Mouse (Mus musculus): ENCODE measurements around the gene Fra10ac1. TPM values are rescaled to one million over a fixed set of nuclear protein-coding genes. Genes with fewer than 3 reads are reported as not detected.

Gene Fra10ac1
- polyA plus RNA-seq, 1 experiment from 2014 or later, result 37.6 TPM

DNA sequence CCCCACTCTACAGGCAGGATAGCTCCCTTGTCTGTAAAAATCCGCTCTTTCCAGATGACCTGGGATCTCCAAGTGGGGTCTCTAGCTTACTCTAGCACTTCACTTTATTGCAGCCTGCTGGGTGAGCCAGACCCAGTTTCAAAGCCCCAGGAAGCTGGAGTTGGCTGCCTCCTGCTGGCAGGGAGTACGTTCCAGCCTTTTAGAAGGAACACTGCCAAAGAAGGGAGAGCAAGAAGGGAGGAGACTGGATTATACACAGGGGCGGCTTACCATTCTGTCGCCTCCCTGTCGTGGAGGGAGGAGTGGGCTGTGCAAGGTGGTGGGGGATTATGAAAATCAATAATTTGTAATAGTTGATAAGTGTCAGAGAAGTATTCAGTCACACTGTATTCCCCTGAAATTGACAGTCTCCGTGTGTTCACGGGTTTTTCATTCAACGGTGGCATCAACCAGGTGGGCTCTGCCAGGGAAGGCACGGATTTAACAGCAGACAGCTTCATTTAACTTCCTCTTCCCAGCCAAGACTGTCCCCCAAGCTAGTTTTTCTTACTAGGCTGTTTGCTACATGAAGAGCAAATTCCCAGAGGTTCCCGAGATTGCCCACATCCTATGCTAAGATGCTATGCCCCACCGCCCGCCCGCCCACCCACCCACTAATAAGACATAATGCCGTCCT lies 40.0 kb upstream of the Fra10ac1 start:
- Histone ChIP-seq H3K4me1 (replicated peaks; ENCODE audit: insufficient read depth, low read length) (no peaks in the 10 kb centered on the region), H3K4me2 (ENCODE audit: low read length) (peak overlapping the region; percentile 25), H3K36me3 (ENCODE audit: insufficient read depth, low read length) (no peaks in the 10 kb centered on the region), H3K4me3 (replicated peaks; ENCODE audit: low read depth, low read length) (no peak overlapping the region), H3K27me3 (ENCODE audit: insufficient read depth, low read length) (0 out of 2 replicates have a peak, but pooled peaks cover 4% of the 10 kb centered on the region), H3K9me3 (replicated peaks; ENCODE audit: low read length) (no peaks in the 10 kb centered on the region), H3K27ac (no peak overlapping the region), H3K9ac (ENCODE audit: low read depth, low read length) (no peak overlapping the region)
- peak; percentile 43 for DNase-seq (ENCODE audit: low spot score)
- no peak for ATAC-seq (replicated peaks; ENCODE audit: low FRiP score, low read depth)
- 20% methylated on average over 14 of the region's 14 CpGs for WGBS
- peak; percentile 63 for TF ChIP-seq CTCF (IDR thresholded peaks at IDR 0.05; ENCODE audit: low read depth)

DNA sequence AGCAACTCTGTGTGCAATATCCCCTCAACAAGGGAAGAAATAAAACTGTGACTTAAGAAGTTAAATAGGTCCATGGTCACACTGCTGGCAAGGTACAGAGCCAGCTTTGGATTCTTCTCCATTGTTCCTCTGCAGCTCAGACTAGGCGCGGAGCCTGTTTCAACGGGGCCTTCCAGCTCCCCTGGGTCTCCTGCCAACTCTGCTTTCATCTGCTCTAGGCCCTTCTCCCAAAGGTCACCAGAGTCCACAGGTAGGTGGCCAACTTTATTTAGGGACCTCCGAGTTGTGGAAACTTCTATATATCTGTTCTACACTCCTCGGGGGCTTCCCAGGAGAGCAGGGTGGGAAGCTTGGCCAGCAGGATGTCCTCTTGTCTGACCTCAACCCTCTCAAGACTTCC lies 37.4 kb upstream of the Fra10ac1 start:
- ATAC-seq (replicated peaks; ENCODE audit: low FRiP score, low read depth) (no peak), DNase-seq (ENCODE audit: low spot score) (no peak)
- no peak overlapping the region for H3K9ac ChIP-seq (ENCODE audit: low read depth, low read length)
- no peak overlapping the region for H3K4me3 ChIP-seq (replicated peaks; ENCODE audit: low read depth, low read length)
- H3K4me1 ChIP-seq (replicated peaks; ENCODE audit: insufficient read depth, low read length), result no peaks in the 10 kb centered on the region
- WGBS, result 77% methylated on average over 5 of the region's 5 CpGs
- no peaks in the 10 kb centered on the region for H3K36me3 ChIP-seq (ENCODE audit: insufficient read depth, low read length)
- no peak overlapping the region for H3K27ac ChIP-seq
- no peak overlapping the region for H3K4me2 ChIP-seq (ENCODE audit: low read length)
- H3K9me3 ChIP-seq (replicated peaks; ENCODE audit: low read length), result no peaks in the 10 kb centered on the region
- no peak for TF ChIP-seq CTCF (IDR thresholded peaks at IDR 0.05; ENCODE audit: low read depth)
- 0 out of 2 replicates have a peak, but pooled peaks cover 2% of the 10 kb centered on the region for H3K27me3 ChIP-seq (ENCODE audit: insufficient read depth, low read length)

DNA sequence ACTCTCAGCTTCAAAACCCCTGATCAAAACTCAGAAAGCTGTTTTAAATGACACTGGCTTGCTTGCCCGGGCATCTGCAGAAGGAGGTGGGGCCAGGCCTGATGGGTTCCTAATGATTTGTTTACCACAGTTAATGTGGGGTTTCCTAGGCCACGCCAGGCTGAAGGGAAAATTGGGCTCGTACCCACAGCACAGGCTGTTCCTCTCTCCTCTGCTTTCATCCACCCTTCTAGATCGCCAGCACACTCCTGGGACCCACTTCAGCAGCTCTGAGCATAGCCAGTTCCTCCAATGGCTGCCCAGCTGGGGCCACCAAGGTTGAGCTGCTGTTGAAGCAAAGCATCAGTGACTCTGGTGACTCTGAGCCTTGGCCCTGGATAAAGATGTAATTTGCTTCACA lies 36.4 kb upstream of the Fra10ac1 start:
- Histone ChIP-seq H3K4me2 (ENCODE audit: low read length) (no peak overlapping the region), H3K4me1 (replicated peaks; ENCODE audit: insufficient read depth, low read length) (no peaks in the 10 kb centered on the region), H3K27ac (no peak overlapping the region), H3K9ac (ENCODE audit: low read depth, low read length) (no peak overlapping the region), H3K9me3 (replicated peaks; ENCODE audit: low read length) (no peaks in the 10 kb centered on the region), H3K36me3 (ENCODE audit: insufficient read depth, low read length) (no peaks in the 10 kb centered on the region), H3K27me3 (ENCODE audit: insufficient read depth, low read length) (no peaks in the 10 kb centered on the region), H3K4me3 (replicated peaks; ENCODE audit: low read depth, low read length) (no peak overlapping the region)
- DNase-seq (ENCODE audit: low spot score) (no peak), ATAC-seq (replicated peaks; ENCODE audit: low FRiP score, low read depth) (no peak)
- no peak for TF ChIP-seq CTCF (IDR thresholded peaks at IDR 0.05; ENCODE audit: low read depth)
- WGBS, result 52% methylated on average over 4 of the region's 4 CpGs

DNA sequence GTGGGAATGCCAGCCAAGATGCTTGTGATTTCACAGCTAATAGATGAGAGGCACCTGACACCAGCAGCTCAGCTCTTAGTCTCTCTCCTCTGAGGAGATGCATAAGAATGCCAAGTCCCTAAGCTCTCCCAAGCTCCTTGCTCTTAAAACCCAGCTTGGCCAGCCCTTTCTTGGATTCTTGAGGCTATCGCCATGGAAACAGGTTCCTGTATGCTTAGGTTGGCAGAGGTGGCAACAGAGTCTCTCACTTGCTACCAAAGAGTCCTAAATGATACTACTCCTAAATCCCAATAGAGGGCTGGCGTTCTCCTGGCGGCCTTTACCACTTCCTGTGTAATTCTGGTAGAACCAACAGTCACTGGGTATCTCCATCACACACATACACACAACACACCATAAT lies 35.5 kb upstream of the Fra10ac1 start:
- H3K9me3 ChIP-seq (replicated peaks; ENCODE audit: low read length), result no peaks in the 10 kb centered on the region
- no peaks in the 10 kb centered on the region for H3K4me1 ChIP-seq (replicated peaks; ENCODE audit: insufficient read depth, low read length)
- no peak for TF ChIP-seq CTCF (IDR thresholded peaks at IDR 0.05; ENCODE audit: low read depth)
- no peak for DNase-seq (ENCODE audit: low spot score)
- H3K4me2 ChIP-seq (ENCODE audit: low read length), result no peak overlapping the region
- ATAC-seq (replicated peaks; ENCODE audit: low FRiP score, low read depth), result no peak
- H3K27me3 ChIP-seq (ENCODE audit: insufficient read depth, low read length), result no peaks in the 10 kb centered on the region
- no peaks in the 10 kb centered on the region for H3K36me3 ChIP-seq (ENCODE audit: insufficient read depth, low read length)
- H3K9ac ChIP-seq (ENCODE audit: low read depth, low read length), result no peak overlapping the region
- no peak overlapping the region for H3K27ac ChIP-seq
- 87% methylated on average over 3 of the region's 3 CpGs for WGBS
- no peak overlapping the region for H3K4me3 ChIP-seq (replicated peaks; ENCODE audit: low read depth, low read length)

DNA sequence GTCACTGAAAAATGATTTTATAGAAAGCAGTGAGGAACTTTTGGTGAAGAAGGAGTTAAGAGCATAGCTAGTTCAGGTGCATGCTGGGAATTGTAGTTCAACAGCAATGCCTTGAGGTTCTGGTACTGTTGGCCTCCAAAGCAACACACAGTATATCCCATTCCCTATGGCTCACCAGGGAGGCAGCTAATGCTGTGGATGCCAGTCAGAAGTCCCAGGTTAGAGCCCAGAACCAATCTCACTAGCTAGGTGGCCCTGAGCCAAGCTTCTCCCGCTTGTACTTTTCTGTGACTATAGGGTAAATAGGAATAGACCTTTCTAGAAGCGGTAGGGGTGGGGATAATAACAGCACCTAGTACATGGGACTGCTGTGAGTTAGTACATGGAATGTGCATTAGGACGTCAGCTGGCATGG lies 34.7 kb upstream of the Fra10ac1 start:
- TF ChIP-seq CTCF (IDR thresholded peaks at IDR 0.05; ENCODE audit: low read depth), result no peak
- H3K4me2 ChIP-seq (ENCODE audit: low read length), result no peak overlapping the region
- no peaks in the 10 kb centered on the region for H3K36me3 ChIP-seq (ENCODE audit: insufficient read depth, low read length)
- H3K9ac ChIP-seq (ENCODE audit: low read depth, low read length), result no peak overlapping the region
- WGBS, result 74% methylated on average over 3 of the region's 3 CpGs
- H3K4me3 ChIP-seq (replicated peaks; ENCODE audit: low read depth, low read length), result no peak overlapping the region
- DNase-seq (ENCODE audit: low spot score) (no peak), ATAC-seq (replicated peaks; ENCODE audit: low FRiP score, low read depth) (no peak; the same call in 1 of the 2 replicates)
- H3K27me3 ChIP-seq (ENCODE audit: insufficient read depth, low read length), result no peaks in the 10 kb centered on the region
- no peak overlapping the region for H3K27ac ChIP-seq
- no peaks in the 10 kb centered on the region for H3K4me1 ChIP-seq (replicated peaks; ENCODE audit: insufficient read depth, low read length)
- H3K9me3 ChIP-seq (replicated peaks; ENCODE audit: low read length), result no peaks in the 10 kb centered on the region

GRCm38 (mm10) chr19:38253796-38254195 lies 29.8 kb upstream of the Fra10ac1 start:
- DNase-seq (ENCODE audit: low spot score) (peak; percentile 61), ATAC-seq (replicated peaks; ENCODE audit: low FRiP score, low read depth) (no peak)
- Histone ChIP-seq H3K9ac (ENCODE audit: low read depth, low read length) (no peak overlapping the region), H3K4me2 (ENCODE audit: low read length) (no peak overlapping the region), H3K36me3 (ENCODE audit: insufficient read depth, low read length) (no peaks in the 10 kb centered on the region), H3K4me1 (replicated peaks; ENCODE audit: insufficient read depth, low read length) (no peaks in the 10 kb centered on the region), H3K9me3 (replicated peaks; ENCODE audit: low read length) (no peaks in the 10 kb centered on the region), H3K27me3 (ENCODE audit: insufficient read depth, low read length) (no peaks in the 10 kb centered on the region), H3K27ac (no peak overlapping the region), H3K4me3 (replicated peaks; ENCODE audit: low read depth, low read length) (no peak overlapping the region)
- TF ChIP-seq CTCF (IDR thresholded peaks at IDR 0.05; ENCODE audit: low read depth), result peak; percentile 75
- 52% methylated on average over 6 of the region's 6 CpGs for WGBS

- no peak overlapping the region for H3K9ac ChIP-seq (ENCODE audit: low read depth, low read length)
- DNase-seq (ENCODE audit: low spot score) (no peak), ATAC-seq (replicated peaks; ENCODE audit: low FRiP score, low read depth) (no peak)
- H3K27ac ChIP-seq, result no peak overlapping the region
- TF ChIP-seq CTCF (IDR thresholded peaks at IDR 0.05; ENCODE audit: low read depth), result no peak
- WGBS, result 85% methylated on average over 8 of the region's 8 CpGs
- no peaks in the 10 kb centered on the region for H3K27me3 ChIP-seq (ENCODE audit: insufficient read depth, low read length)
- H3K9me3 ChIP-seq (replicated peaks; ENCODE audit: low read length), result no peaks in the 10 kb centered on the region
- no peak overlapping the region for H3K4me3 ChIP-seq (replicated peaks; ENCODE audit: low read depth, low read length)
- no peak overlapping the region for H3K4me2 ChIP-seq (ENCODE audit: low read length)
- H3K36me3 ChIP-seq (ENCODE audit: insufficient read depth, low read length), result no peaks in the 10 kb centered on the region
- no peaks in the 10 kb centered on the region for H3K4me1 ChIP-seq (replicated peaks; ENCODE audit: insufficient read depth, low read length)
Measured at GRCm38 (mm10) chr19:38249627-38250026, 25.7 kb upstream of the Fra10ac1 start.

All from kidney, postnatal 0 days (tissue).